Mouse (Mus musculus): ENCODE measurements around the gene Lsp1. TPM values are rescaled to one million over a fixed set of nuclear protein-coding genes. Genes with fewer than 3 reads are reported as not detected.
A peak's percentile ranks its signal among the peaks of the same experiment; 100 is the strongest.

Lsp1 gene
- polyA plus RNA-seq, 1 experiment from 2014 or later, result 211 TPM

- Histone ChIP-seq H3K4me3 (replicated peaks) (no peak overlapping the region), H3K4me2 (no peak overlapping the region)
These were observed 48.9 kb downstream of the Lsp1 start for GRCm38 (mm10) chr7:142509518-142509917.

GRCm38 (mm10) chr7:142510021-142510777 is 49.6 kb downstream of the Lsp1 start:
- WGBS, result 17% methylated on average over 12 of the region's 12 CpGs
- H3K4me1 ChIP-seq, result peaks cover 26% of the 10 kb centered on the region

More at GRCm38 (mm10) chr7:142509518-142509917, 48.9 kb downstream of the Lsp1 start:
- Histone ChIP-seq H3K36me3 (no peaks in the 10 kb centered on the region), H3K9ac (no peak overlapping the region), H3K9me3 (no peaks in the 10 kb centered on the region), H3K27me3 (replicated peaks) (no peaks in the 10 kb centered on the region), H3K27ac (peak overlapping the region; percentile 95), H3K4me1 (peaks cover 24% of the 10 kb centered on the region)
- no peak for ATAC-seq (ENCODE audit: insufficient read depth, low FRiP score, low read depth)
- WGBS, result 16% methylated on average over 14 of the region's 14 CpGs

GRCm38 (mm10) chr7:142514048-142514447 is 53.4 kb downstream of the Lsp1 start:
- 87% methylated on average over 4 of the region's 4 CpGs for WGBS
- H3K27ac ChIP-seq, result no peak overlapping the region

More at GRCm38 (mm10) chr7:142510021-142510777, 49.6 kb downstream of the Lsp1 start:
- Histone ChIP-seq H3K9me3 (no peaks in the 10 kb centered on the region), H3K27me3 (replicated peaks) (no peaks in the 10 kb centered on the region), H3K36me3 (no peaks in the 10 kb centered on the region), H3K4me3 (replicated peaks) (no peak overlapping the region), H3K9ac (no peak overlapping the region), H3K4me2 (no peak overlapping the region), H3K27ac (peak overlapping the region; percentile 95)
- ATAC-seq (ENCODE audit: insufficient read depth, low FRiP score, low read depth), result no peak

GRCm38 (mm10) chr7:142516221-142516978 is 55.8 kb downstream of the Lsp1 start:
- Histone ChIP-seq H3K4me3 (replicated peaks) (no peak overlapping the region), H3K36me3 (no peaks in the 10 kb centered on the region), H3K27me3 (replicated peaks) (no peaks in the 10 kb centered on the region), H3K4me2 (peak overlapping the region; percentile 29), H3K9me3 (no peaks in the 10 kb centered on the region), H3K9ac (peak overlapping the region; percentile 6; the same call in 1 of the 2 replicates), H3K27ac (peak overlapping the region; percentile 89), H3K4me1 (peaks cover 25% of the 10 kb centered on the region)
- WGBS, result 33% methylated on average over 21 of the region's 21 CpGs
- peak; percentile 78; the same call in 1 of the 2 replicates for ATAC-seq (ENCODE audit: insufficient read depth, low FRiP score, low read depth)

More at GRCm38 (mm10) chr7:142514048-142514447, 53.4 kb downstream of the Lsp1 start:
- Histone ChIP-seq H3K36me3 (no peaks in the 10 kb centered on the region), H3K9ac (no peak overlapping the region), H3K4me3 (replicated peaks) (no peak overlapping the region), H3K4me1 (peaks cover 28% of the 10 kb centered on the region), H3K9me3 (no peaks in the 10 kb centered on the region), H3K27me3 (replicated peaks) (no peaks in the 10 kb centered on the region), H3K4me2 (no peak overlapping the region)
- no peak for ATAC-seq (ENCODE audit: insufficient read depth, low FRiP score, low read depth)

GRCm38 (mm10) chr7:142517531-142517930 is 56.9 kb downstream of the Lsp1 start:
- no peak overlapping the region for H3K4me3 ChIP-seq (replicated peaks)
- H3K27me3 ChIP-seq (replicated peaks), result no peaks in the 10 kb centered on the region
- peaks cover 30% of the 10 kb centered on the region for H3K4me1 ChIP-seq
- H3K9ac ChIP-seq, result no peak overlapping the region
- no peak overlapping the region for H3K4me2 ChIP-seq
- H3K9me3 ChIP-seq, result no peaks in the 10 kb centered on the region
- no peak overlapping the region for H3K27ac ChIP-seq
- no peaks in the 10 kb centered on the region for H3K36me3 ChIP-seq
- ATAC-seq (ENCODE audit: insufficient read depth, low FRiP score, low read depth), result peak; percentile 17; the same call in 1 of the 2 replicates
- WGBS, result 46% methylated on average over 3 of the region's 3 CpGs

GRCm38 (mm10) chr7:142520331-142520730 is 59.7 kb downstream of the Lsp1 start:
- 73% methylated on average over 4 of the region's 4 CpGs for WGBS
- Histone ChIP-seq H3K4me3 (replicated peaks) (no peak overlapping the region), H3K9ac (no peak overlapping the region), H3K27me3 (replicated peaks) (no peaks in the 10 kb centered on the region), H3K36me3 (no peaks in the 10 kb centered on the region), H3K27ac (no peak overlapping the region; the same call in 1 of the 2 replicates), H3K4me1 (peaks cover 42% of the 10 kb centered on the region), H3K9me3 (no peaks in the 10 kb centered on the region), H3K4me2 (no peak overlapping the region)
- ATAC-seq (ENCODE audit: insufficient read depth, low FRiP score, low read depth), result no peak

- Histone ChIP-seq H3K27me3 (replicated peaks) (no peaks in the 10 kb centered on the region), H3K27ac (peak overlapping the region; percentile 62), H3K4me2 (no peak overlapping the region), H3K36me3 (no peaks in the 10 kb centered on the region), H3K4me3 (replicated peaks) (no peak overlapping the region), H3K4me1 (peaks cover 35% of the 10 kb centered on the region), H3K9me3 (no peaks in the 10 kb centered on the region), H3K9ac (no peak overlapping the region)
- WGBS, result 32% methylated on average over 4 of the region's 4 CpGs
- peak; percentile 45; the same call in 1 of the 2 replicates for ATAC-seq (ENCODE audit: insufficient read depth, low FRiP score, low read depth)
These were observed 61.7 kb downstream of the Lsp1 start for GRCm38 (mm10) chr7:142522352-142522751.

GRCm38 (mm10) chr7:142523200-142523990 is 62.8 kb downstream of the Lsp1 start:
- Histone ChIP-seq H3K36me3 (no peaks in the 10 kb centered on the region), H3K27me3 (replicated peaks) (no peaks in the 10 kb centered on the region), H3K4me3 (replicated peaks) (no peak overlapping the region), H3K4me1 (peaks cover 39% of the 10 kb centered on the region), H3K27ac (peak overlapping the region; percentile 62), H3K9me3 (no peaks in the 10 kb centered on the region), H3K9ac (0 out of 2 replicates have a peak overlapping the region, but pooled peaks have one; percentile 13), H3K4me2 (no peak overlapping the region)
- ATAC-seq (ENCODE audit: insufficient read depth, low FRiP score, low read depth), result no peak
- WGBS, result 40% methylated on average over 17 of the region's 17 CpGs

- no peak overlapping the region for H3K4me2 ChIP-seq
- H3K4me1 ChIP-seq, result peaks cover 45% of the 10 kb centered on the region
- H3K4me3 ChIP-seq (replicated peaks), result no peak overlapping the region
- H3K27ac ChIP-seq, result peak overlapping the region; percentile 83
- H3K36me3 ChIP-seq, result no peaks in the 10 kb centered on the region
- ATAC-seq (ENCODE audit: insufficient read depth, low FRiP score, low read depth), result peak; percentile 40; the same call in 1 of the 2 replicates
- H3K27me3 ChIP-seq (replicated peaks), result no peaks in the 10 kb centered on the region
- no peaks in the 10 kb centered on the region for H3K9me3 ChIP-seq
- 35% methylated on average over 13 of the region's 13 CpGs for WGBS
- no peak overlapping the region for H3K9ac ChIP-seq
These were observed 65.0 kb downstream of the Lsp1 start for GRCm38 (mm10) chr7:142525342-142526178.

- H3K27me3 ChIP-seq (replicated peaks), result no peaks in the 10 kb centered on the region
- no peaks in the 10 kb centered on the region for H3K9me3 ChIP-seq
- peaks cover 49% of the 10 kb centered on the region for H3K4me1 ChIP-seq
- no peaks in the 10 kb centered on the region for H3K36me3 ChIP-seq
- ATAC-seq (ENCODE audit: insufficient read depth, low FRiP score, low read depth), result no peak
- peak overlapping the region; percentile 73; the same call in 1 of the 2 replicates for H3K27ac ChIP-seq
- H3K4me3 ChIP-seq (replicated peaks), result no peak overlapping the region
- no peak overlapping the region for H3K4me2 ChIP-seq
- WGBS, result 47% methylated on average over 10 of the region's 10 CpGs
- H3K9ac ChIP-seq, result no peak overlapping the region
These were observed 68.7 kb downstream of the Lsp1 start for GRCm38 (mm10) chr7:142529350-142529749.
